Mouse (Mus musculus): ENCODE measurements around the gene Smg7. TPM values are rescaled to one million over a fixed set of nuclear protein-coding genes. Genes with fewer than 3 reads are reported as not detected.

Smg7 gene
- polyA plus RNA-seq, 1 experiment from 2014 or later: 10.3 TPM

GRCm38 (mm10) chr1:152917626-152918025 is 15.2 kb upstream of the Smg7 start:
- Histone ChIP-seq H3K27ac (replicated peaks) (no peak overlapping the region), H3K4me1 (replicated peaks; ENCODE audit: control insufficient read depth, insufficient read depth) (no peaks in the 10 kb centered on the region), H3K4me3 (ENCODE audit: low read depth, low read length) (no peak overlapping the region), H3K27me3 (ENCODE audit: control insufficient read depth, insufficient read depth, low read length) (no peaks in the 10 kb centered on the region), H3K36me3 (ENCODE audit: control insufficient read depth, insufficient read depth, low read length) (no peaks in the 10 kb centered on the region), H3K9ac (ENCODE audit: low read length) (no peak overlapping the region), H3K9me3 (ENCODE audit: control insufficient read depth, low read length) (no peaks in the 10 kb centered on the region), H3K4me2 (replicated peaks; ENCODE audit: low read depth) (no peak overlapping the region)
- TF ChIP-seq EP300 (optimal IDR thresholded peaks at IDR 0.05) (no peak), CTCF (IDR thresholded peaks at IDR 0.05; ENCODE audit: low read depth) (no peak)
- no peak for ATAC-seq (ENCODE audit: low FRiP score, low TSS enrichment)
- no peak for DNase-seq (ENCODE audit: low spot score)
- 58% methylated on average over 4 of the region's 4 CpGs for WGBS

GRCm38 (mm10) chr1:152916936-152917335 is 14.5 kb upstream of the Smg7 start:
- Histone ChIP-seq H3K9me3 (ENCODE audit: control insufficient read depth, low read length) (no peaks in the 10 kb centered on the region), H3K4me1 (replicated peaks; ENCODE audit: control insufficient read depth, insufficient read depth) (no peaks in the 10 kb centered on the region), H3K36me3 (ENCODE audit: control insufficient read depth, insufficient read depth, low read length) (no peaks in the 10 kb centered on the region), H3K27ac (replicated peaks) (no peak overlapping the region), H3K9ac (ENCODE audit: low read length) (no peak overlapping the region), H3K27me3 (ENCODE audit: control insufficient read depth, insufficient read depth, low read length) (no peaks in the 10 kb centered on the region), H3K4me2 (replicated peaks; ENCODE audit: low read depth) (no peak overlapping the region), H3K4me3 (ENCODE audit: low read depth, low read length) (no peak overlapping the region)
- ATAC-seq (ENCODE audit: low FRiP score, low TSS enrichment) (0 out of 2 replicates have a peak, but pooled peaks have one; percentile 38), DNase-seq (ENCODE audit: low spot score) (no peak)
- 61% methylated on average over 5 of the region's 5 CpGs for WGBS
- TF ChIP-seq CTCF (IDR thresholded peaks at IDR 0.05; ENCODE audit: low read depth): no peak
- TF ChIP-seq EP300 (optimal IDR thresholded peaks at IDR 0.05): no peak

GRCm38 (mm10) chr1:152915766-152916165 is 13.3 kb upstream of the Smg7 start:
- Histone ChIP-seq H3K4me3 (ENCODE audit: low read depth, low read length) (no peak overlapping the region), H3K9ac (ENCODE audit: low read length) (no peak overlapping the region), H3K9me3 (ENCODE audit: control insufficient read depth, low read length) (no peaks in the 10 kb centered on the region), H3K27ac (replicated peaks) (no peak overlapping the region), H3K4me1 (replicated peaks; ENCODE audit: control insufficient read depth, insufficient read depth) (no peaks in the 10 kb centered on the region), H3K4me2 (replicated peaks; ENCODE audit: low read depth) (no peak overlapping the region), H3K36me3 (ENCODE audit: control insufficient read depth, insufficient read depth, low read length) (no peaks in the 10 kb centered on the region), H3K27me3 (ENCODE audit: control insufficient read depth, insufficient read depth, low read length) (no peaks in the 10 kb centered on the region)
- no peak for DNase-seq (ENCODE audit: low spot score)
- no peak for ATAC-seq (ENCODE audit: low FRiP score, low TSS enrichment)
- 50% methylated on average over 5 of the region's 5 CpGs for whole genome bisulfite sequencing
- no peak for TF ChIP-seq EP300 (optimal IDR thresholded peaks at IDR 0.05)
- TF ChIP-seq CTCF (IDR thresholded peaks at IDR 0.05; ENCODE audit: low read depth): no peak

- Histone ChIP-seq H3K4me2 (replicated peaks; ENCODE audit: low read depth) (no peak overlapping the region), H3K9ac (ENCODE audit: low read length) (no peak overlapping the region), H3K4me1 (replicated peaks; ENCODE audit: control insufficient read depth, insufficient read depth) (no peaks in the 10 kb centered on the region), H3K4me3 (ENCODE audit: low read depth, low read length) (no peak overlapping the region), H3K36me3 (ENCODE audit: control insufficient read depth, insufficient read depth, low read length) (no peaks in the 10 kb centered on the region), H3K27ac (replicated peaks) (no peak overlapping the region), H3K9me3 (ENCODE audit: control insufficient read depth, low read length) (no peaks in the 10 kb centered on the region), H3K27me3 (ENCODE audit: control insufficient read depth, insufficient read depth, low read length) (no peaks in the 10 kb centered on the region)
- ATAC-seq (ENCODE audit: low FRiP score, low TSS enrichment) (no peak), DNase-seq (ENCODE audit: low spot score) (no peak)
- TF ChIP-seq CTCF (IDR thresholded peaks at IDR 0.05; ENCODE audit: low read depth): no peak
- TF ChIP-seq EP300 (optimal IDR thresholded peaks at IDR 0.05): no peak
- 53% methylated on average over 6 of the region's 6 CpGs for WGBS
Measured at GRCm38 (mm10) chr1:152913483-152914460, 11.3 kb upstream of the Smg7 start.

GRCm38 (mm10) chr1:152904469-152904868 is 2.0 kb upstream of the Smg7 start:
- DNase-seq (ENCODE audit: low spot score): peak; percentile 89
- under 1% methylated on average over 14 of the region's 14 CpGs for WGBS
- H3K27ac ChIP-seq (replicated peaks): no peak overlapping the region
- H3K27me3 ChIP-seq (ENCODE audit: control insufficient read depth, insufficient read depth, low read length): no peaks in the 10 kb centered on the region
- H3K36me3 ChIP-seq (ENCODE audit: control insufficient read depth, insufficient read depth, low read length): no peaks in the 10 kb centered on the region
- no peaks in the 10 kb centered on the region; the same call in 1 of the 2 replicates for H3K4me1 ChIP-seq (replicated peaks; ENCODE audit: control insufficient read depth, insufficient read depth)
- no peaks in the 10 kb centered on the region for H3K9me3 ChIP-seq (ENCODE audit: control insufficient read depth, low read length)
- no peak for TF ChIP-seq EP300 (optimal IDR thresholded peaks at IDR 0.05)
- peak; percentile 85 for TF ChIP-seq CTCF (IDR thresholded peaks at IDR 0.05; ENCODE audit: low read depth)
- ATAC-seq (ENCODE audit: low FRiP score, low TSS enrichment): peak; percentile 76
- no peak overlapping the region for H3K9ac ChIP-seq (ENCODE audit: low read length)
- H3K4me2 ChIP-seq (replicated peaks; ENCODE audit: low read depth): peak overlapping the region; percentile 99
- H3K4me3 ChIP-seq (ENCODE audit: low read depth, low read length): peak overlapping the region; percentile 36

Measured in stomach, postnatal 0 days (tissue).